Mouse (Mus musculus): ENCODE measurements at regions not wholly inside any gene's neighbourhood (a gene's known extent, or its start where the extent isn't known, plus 50 kb on each side); places are given as distances from the start of the nearest gene placed in this dataset.

- Histone ChIP-seq H3K4me3 (ENCODE audit: control insufficient read depth in 1 of 2, insufficient read depth in 1 of 2, low read depth in 2 of 2, low read length in 2 of 2) (no peak overlapping the region), H3K79me2 (ENCODE audit: control insufficient read depth, insufficient read depth, low read length, poor library complexity) (no peaks in the 10 kb centered on the region), H3K9me3 (replicated peaks; ENCODE audit: insufficient read depth, low read length) (no peaks in the 10 kb centered on the region), H3K27ac (ENCODE audit: control insufficient read depth, low read depth, low read length) (no peak overlapping the region), H3K27me3 (ENCODE audit: control insufficient read depth in 1 of 2, insufficient read depth in 2 of 2, low read length in 2 of 2) (peaks cover 0 to 3% of the 10 kb centered on the region in 2 experiments; a peak in 3 of 4 replicates), H3K9ac (ENCODE audit: control insufficient read depth, low read depth, low read length, poor library complexity, severe bottlenecking) (no peak overlapping the region), H3K4me1 (ENCODE audit: control insufficient read depth in 1 of 2, insufficient read depth in 2 of 2, low read length in 2 of 2) (no peaks in the 10 kb centered on the region), H3K36me3 (ENCODE audit: control insufficient read depth in 1 of 2, insufficient read depth in 2 of 2, low read length in 2 of 2) (no peaks in the 10 kb centered on the region)
- no peak for DNase-seq (ENCODE audit: low read depth, low spot score)
- TF ChIP-seq CHD2 (IDR thresholded peaks at IDR 0.05; ENCODE audit: low read length) (no peak), TAL1 (IDR thresholded peaks at IDR 0.05; ENCODE audit: low read length) (no peak), POLR2AphosphoS5 (IDR thresholded peaks at IDR 0.05; ENCODE audit: borderline replicate concordance, low read depth, low read length) (no peak), ELF1 (IDR thresholded peaks at IDR 0.05; ENCODE audit: low read depth, low read length) (no peak), MAZ (IDR thresholded peaks at IDR 0.05; ENCODE audit: low read depth, low read length) (no peak), KAT2A (conservative IDR thresholded peaks at IDR 0.05; ENCODE audit: low read depth, low read length) (no peak), ZC3H11A (IDR thresholded peaks at IDR 0.05; ENCODE audit: low read depth, low read length) (no peak), RAD21 (IDR thresholded peaks at IDR 0.05; ENCODE audit: low read depth, low read length) (no peak)
Measured at GRCm38 (mm10) chr12:39931251-39931650, 106.6 kb downstream of the Arl4a start.

GRCm38 (mm10) chr12:39927902-39928301 lies 109.9 kb downstream of the Arl4a start:
- no peaks in the 10 kb centered on the region for H3K4me1 ChIP-seq (ENCODE audit: control insufficient read depth in 1 of 2, insufficient read depth in 2 of 2, low read length in 2 of 2)
- no peak for DNase-seq (ENCODE audit: low read depth, low spot score)
- no peaks in the 10 kb centered on the region for H3K9me3 ChIP-seq (replicated peaks; ENCODE audit: insufficient read depth, low read length)
- no peak overlapping the region for H3K4me3 ChIP-seq (ENCODE audit: control insufficient read depth in 1 of 2, insufficient read depth in 1 of 2, low read depth in 2 of 2, low read length in 2 of 2)
- no peaks in the 10 kb centered on the region for H3K36me3 ChIP-seq (ENCODE audit: control insufficient read depth in 1 of 2, insufficient read depth in 2 of 2, low read length in 2 of 2)
- no peak overlapping the region for H3K9ac ChIP-seq (ENCODE audit: control insufficient read depth, low read depth, low read length, poor library complexity, severe bottlenecking)
- no peak overlapping the region for H3K27ac ChIP-seq (ENCODE audit: control insufficient read depth, low read depth, low read length)
- no peak for TF ChIP-seq BHLHE40 (IDR thresholded peaks at IDR 0.05; ENCODE audit: borderline replicate concordance, low read depth, low read length)
- no peak for TF ChIP-seq ETS1 (IDR thresholded peaks at IDR 0.05; ENCODE audit: low read depth, low read length)
- no peak for TF ChIP-seq EP300 (IDR thresholded peaks at IDR 0.05; ENCODE audit: low read depth in 1 of 2, low read length in 2 of 2)
- TF ChIP-seq ZC3H11A (IDR thresholded peaks at IDR 0.05; ENCODE audit: low read depth, low read length), result no peak
- no peak for TF ChIP-seq POLR2A (IDR thresholded peaks at IDR 0.05; ENCODE audit: control insufficient read depth in 1 of 2, insufficient read depth in 1 of 2, low read depth in 1 of 2, low read length in 2 of 2, poor library complexity in 1 of 2)
- no peak for TF ChIP-seq KAT2A (conservative IDR thresholded peaks at IDR 0.05; ENCODE audit: low read depth, low read length)
- TF ChIP-seq ZNF384 (IDR thresholded peaks at IDR 0.05; ENCODE audit: low read depth, low read length), result no peak
- TF ChIP-seq USF2 (IDR thresholded peaks at IDR 0.05; ENCODE audit: borderline replicate concordance in 1 of 2, insufficient read depth in 1 of 2, low read depth in 1 of 2, low read length in 2 of 2), result no peak
- TF ChIP-seq CHD1 (IDR thresholded peaks at IDR 0.05; ENCODE audit: low read depth, low read length), result no peak
- TF ChIP-seq SMC3 (IDR thresholded peaks at IDR 0.05; ENCODE audit: low read depth, low read length), result no peak
- no peak for TF ChIP-seq MYB (IDR thresholded peaks at IDR 0.05; ENCODE audit: low read depth, low read length)
- no peak for TF ChIP-seq E2F4 (IDR thresholded peaks at IDR 0.05; ENCODE audit: borderline replicate concordance, low read depth, low read length)
- no peak for TF ChIP-seq JUND (IDR thresholded peaks at IDR 0.05; ENCODE audit: low read depth, low read length)
- no peak for TF ChIP-seq RAD21 (IDR thresholded peaks at IDR 0.05; ENCODE audit: low read depth, low read length)
- no peak for TF ChIP-seq TCF12 (IDR thresholded peaks at IDR 0.05; ENCODE audit: low read depth, low read length)
- no peak for TF ChIP-seq NELFE (IDR thresholded peaks at IDR 0.05; ENCODE audit: low read depth, low read length)
- no peak for TF ChIP-seq GATA1 (IDR thresholded peaks at IDR 0.05; ENCODE audit: low read depth, low read length)
- no peak for TF ChIP-seq POLR2AphosphoS5 (IDR thresholded peaks at IDR 0.05; ENCODE audit: borderline replicate concordance, low read depth, low read length)
- H3K27me3 ChIP-seq (ENCODE audit: control insufficient read depth in 1 of 2, insufficient read depth in 2 of 2, low read length in 2 of 2), result peaks cover 0 to 3% of the 10 kb centered on the region in 2 experiments; a peak in 3 of 4 replicates
- H3K79me2 ChIP-seq (ENCODE audit: control insufficient read depth, insufficient read depth, low read length, poor library complexity), result no peaks in the 10 kb centered on the region

Measured in MEL (cell line).